Mouse (Mus musculus) bone marrow macrophage, adult 2 months (primary cell): ENCODE data around the gene Hoxd12. TPM values are rescaled to one million over a fixed set of nuclear protein-coding genes. Genes with fewer than 3 reads are reported as not detected.

ENCODE experiments used
- H3K27ac ChIP-seq: 2 replicates; pipeline ENCODE4 v1.5.1; 2012; ENCODE audit warnings: low read depth, low read length; ENCODE audit not compliant: insufficient read depth
- H3K4me1 ChIP-seq: 2 replicates; pipeline ENCODE4 v1.6.1; 2012; ENCODE audit warnings: low read length; ENCODE audit not compliant: control insufficient read depth, insufficient read depth
- H3K4me3 ChIP-seq: 2 replicates; pipeline ENCODE4 v1.5.1; 2012; ENCODE audit warnings: mild to moderate bottlenecking, low read length, moderate library complexity; ENCODE audit not compliant: insufficient read depth
- CTCF ChIP-seq: IDR thresholded peaks from 2 replicates; pipeline ENCODE4 v1.5.1; 2012; ENCODE audit warnings: low read depth, mild to moderate bottlenecking, low read length, moderate library complexity
- POLR2A ChIP-seq: IDR thresholded peaks from 2 replicates; pipeline ENCODE4 v1.6.1; 2012; ENCODE audit warnings: mild to moderate bottlenecking, low read depth, low read length, borderline replicate concordance
- polyA plus RNA-seq: library from polyadenylated mRNA; stranded (reverse); fragments of >200 nt; gene quantifications from 2 replicates; pipeline ENCODE4 v1.2.4, GENCODE M21; 2012; ENCODE audit not compliant: missing spikeins, insufficient read depth, insufficient read length

Hoxd12 gene
- polyA plus RNA-seq, 1 experiment, result not detected

DNA sequence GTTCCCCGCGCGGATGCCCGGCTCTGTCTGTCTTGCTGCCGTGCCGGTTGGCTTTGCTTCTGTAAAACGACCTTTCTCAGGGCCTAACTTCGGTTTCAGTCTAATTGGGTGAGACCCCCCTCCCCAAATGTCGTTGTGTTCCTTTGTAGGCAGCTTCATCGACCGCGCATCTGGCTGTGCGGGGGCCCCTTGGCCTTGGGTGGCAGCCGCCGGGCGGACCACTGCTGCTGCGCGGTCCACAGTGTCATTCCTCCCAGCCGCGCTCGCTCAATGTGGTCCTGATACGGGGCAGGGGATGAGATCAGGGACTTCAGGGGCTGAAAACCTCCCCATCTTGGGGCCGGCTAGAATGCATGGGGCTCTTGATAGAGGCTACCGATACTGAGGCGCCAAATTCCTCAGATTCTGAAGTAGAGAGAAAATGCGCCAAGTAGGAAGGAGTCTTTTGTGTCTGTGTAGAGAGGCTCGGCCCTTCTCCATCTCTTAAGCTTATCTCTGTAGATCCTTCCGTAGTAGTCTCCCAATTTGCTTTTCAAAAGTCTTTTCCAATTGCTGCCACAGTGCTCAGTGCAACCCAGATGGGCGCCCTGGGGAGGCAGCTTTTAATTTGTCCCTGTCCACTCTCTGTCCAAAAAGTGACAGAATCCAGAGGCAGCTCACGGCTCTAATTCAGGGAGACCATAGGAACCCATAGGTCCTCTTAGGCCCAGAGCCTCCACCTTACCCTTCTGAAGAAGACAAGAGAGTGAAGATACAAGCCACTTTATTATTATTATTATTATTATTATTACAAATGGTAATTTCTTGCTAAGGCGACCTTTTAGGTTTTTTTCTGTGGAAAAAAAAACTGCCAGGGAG is 13.1 kb downstream of the Hoxd12 start:
- H3K4me3 ChIP-seq, result no peak overlapping the region
- no peaks in the 10 kb centered on the region for H3K4me1 ChIP-seq
- TF ChIP-seq POLR2A (no peak), CTCF (no peak)
- H3K27ac ChIP-seq, result no peak overlapping the region

DNA sequence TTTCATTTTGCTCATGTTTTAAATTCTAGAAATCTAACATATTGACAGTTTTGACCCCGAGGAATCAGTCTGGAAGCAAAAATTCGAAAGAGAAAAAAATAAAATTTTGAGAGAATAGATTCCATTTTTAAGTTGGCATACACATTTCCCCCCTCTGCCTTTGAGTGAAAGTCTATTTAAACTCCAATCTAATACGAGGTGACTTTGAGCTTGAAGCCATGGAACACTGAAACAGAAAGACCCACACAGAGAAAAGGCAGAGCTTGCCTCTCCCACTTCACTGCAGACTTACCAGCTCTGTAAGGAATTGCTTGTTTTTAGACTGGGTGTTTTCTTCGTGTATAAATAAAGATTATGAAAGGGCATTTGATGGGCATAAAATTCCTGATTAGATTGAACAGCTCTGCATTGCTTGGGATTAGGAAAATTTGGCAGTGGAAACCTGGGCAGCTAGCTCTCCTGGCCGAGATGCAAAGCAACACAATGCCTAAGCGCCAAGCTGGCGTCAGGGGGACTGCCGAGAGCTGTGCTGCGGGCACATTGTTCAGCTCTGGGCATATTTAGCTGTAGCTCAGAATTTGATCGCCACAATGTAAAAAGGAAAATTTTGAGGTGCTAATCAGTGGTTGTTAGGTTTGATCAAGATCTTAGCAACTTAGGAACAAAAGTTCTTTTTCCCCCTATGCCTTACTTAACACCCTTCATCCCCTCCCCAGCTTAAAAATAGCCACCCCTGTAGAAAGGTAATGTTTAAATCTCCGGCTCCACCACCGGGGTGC is 14.2 kb downstream of the Hoxd12 start:
- no peaks in the 10 kb centered on the region for H3K4me1 ChIP-seq
- no peak for TF ChIP-seq CTCF
- TF ChIP-seq POLR2A, result no peak
- no peak overlapping the region for H3K4me3 ChIP-seq
- H3K27ac ChIP-seq, result no peak overlapping the region

DNA sequence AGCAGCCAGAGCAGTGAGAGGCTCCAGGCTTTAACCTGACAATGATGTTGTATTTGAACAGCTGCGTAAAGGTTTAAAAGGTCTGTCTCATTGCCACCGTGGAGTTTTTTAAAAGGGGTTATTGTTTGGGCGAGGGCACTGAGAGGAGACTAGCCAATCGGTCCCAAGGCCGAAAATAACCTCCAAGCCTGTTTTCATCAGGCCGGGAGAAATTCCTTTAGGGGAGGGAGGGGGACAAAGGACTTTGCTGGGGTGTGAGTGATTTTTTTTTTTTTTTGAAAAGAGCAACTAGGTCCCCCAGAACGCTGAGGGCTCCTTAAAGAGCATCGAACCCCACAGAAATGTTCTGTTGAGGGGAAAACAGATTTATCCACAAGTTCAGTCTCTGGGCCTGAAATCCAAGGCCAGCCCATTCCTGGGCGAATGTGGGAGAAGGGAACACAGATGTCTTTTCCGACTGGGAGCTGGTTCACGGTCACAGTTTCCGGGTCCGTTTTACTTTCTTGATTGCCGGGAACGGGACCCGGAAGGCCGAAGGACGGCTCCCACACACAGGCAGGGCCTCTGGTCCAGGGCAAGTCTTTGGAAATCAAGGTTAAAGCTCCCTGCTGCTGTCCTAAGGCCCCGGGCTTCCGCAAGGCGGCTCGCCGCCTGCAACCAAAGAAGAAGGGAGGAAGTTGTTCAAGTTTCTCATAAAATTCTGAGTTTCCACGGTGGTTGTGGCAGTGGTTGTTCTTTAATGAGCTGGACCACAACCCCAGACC is 14.9 kb downstream of the Hoxd12 start:
- TF ChIP-seq CTCF, result no peak
- no peak for TF ChIP-seq POLR2A
- Histone ChIP-seq H3K4me1 (no peaks in the 10 kb centered on the region), H3K27ac (no peak overlapping the region), H3K4me3 (no peak overlapping the region)

DNA sequence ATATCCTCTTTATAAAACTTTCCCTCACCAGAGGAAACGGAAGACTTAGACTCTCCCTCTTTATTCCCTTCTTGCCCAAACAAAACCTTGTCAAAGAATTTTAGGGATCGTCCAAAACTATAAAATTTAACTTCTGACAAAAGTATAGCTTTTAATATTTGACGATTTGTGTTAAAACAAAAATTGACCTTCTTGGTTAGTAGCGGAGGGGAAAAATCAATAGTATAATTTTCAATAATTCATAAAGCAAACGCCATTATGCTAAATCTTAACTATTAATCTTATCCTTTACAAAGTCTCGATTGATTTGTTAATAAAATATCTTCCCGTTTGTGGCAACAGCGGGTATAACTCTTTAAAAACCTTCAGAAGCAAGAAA is 15.5 kb downstream of the Hoxd12 start:
- H3K27ac ChIP-seq, result no peak overlapping the region
- TF ChIP-seq CTCF (no peak), POLR2A (no peak)
- no peak overlapping the region for H3K4me3 ChIP-seq
- H3K4me1 ChIP-seq, result no peaks in the 10 kb centered on the region

DNA sequence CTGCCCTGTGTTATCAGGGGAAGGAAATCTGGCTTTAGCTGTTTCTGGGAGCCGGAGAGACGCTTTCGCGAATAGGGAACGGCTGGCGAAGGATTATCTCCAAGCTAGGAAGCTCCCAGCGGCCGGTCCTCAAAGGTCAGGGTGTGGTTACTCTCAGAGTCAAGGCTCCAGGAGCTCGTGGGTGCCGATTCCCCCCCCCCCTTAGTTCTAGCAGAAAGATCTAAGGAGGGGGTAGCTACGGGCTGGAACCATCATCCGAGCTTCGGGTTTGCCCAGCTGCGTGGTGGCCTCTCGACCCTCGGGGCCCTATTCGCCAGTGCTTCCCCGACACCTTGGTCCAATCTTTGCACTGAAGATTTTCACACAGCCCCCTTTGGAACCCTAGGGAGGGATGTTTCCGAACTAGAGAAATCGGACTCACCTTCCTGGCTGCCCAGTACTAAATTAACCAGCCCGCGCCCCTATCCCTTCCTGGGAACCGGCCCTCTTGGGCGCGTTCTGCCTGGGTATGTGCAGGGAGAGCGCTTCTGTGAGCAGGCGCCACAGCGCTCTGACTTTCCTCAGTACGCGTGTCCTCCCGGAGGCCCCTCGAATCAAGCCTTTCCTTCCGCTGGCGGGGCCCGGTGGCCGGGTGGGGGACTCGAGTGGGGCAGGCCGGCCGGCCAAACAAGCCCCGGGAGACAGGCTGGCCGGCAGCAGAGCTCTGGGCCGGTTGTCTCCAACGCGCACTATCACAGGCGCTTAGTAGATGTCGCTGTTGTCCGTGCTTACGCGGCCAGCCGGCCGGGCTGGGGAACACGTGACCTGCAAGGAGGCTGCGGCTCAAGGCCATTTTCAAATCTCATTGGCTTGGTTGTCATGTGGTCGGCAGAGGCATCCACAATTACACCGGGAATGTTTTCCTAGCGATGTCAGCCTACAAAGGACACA is 16.5 kb downstream of the Hoxd12 start, which contains the start of gene Hoxd10:
Gene Hoxd10, plus strand, starts transcription at position 903 of the 930 bp plus-strand sequence.
- TF ChIP-seq POLR2A (no peak), CTCF (no peak)
- Histone ChIP-seq H3K27ac (no peak within 1 kb of the TSS), H3K4me3 (no peak within 1 kb of the TSS), H3K4me1 (no peaks in the 10 kb centered on the region)

DNA sequence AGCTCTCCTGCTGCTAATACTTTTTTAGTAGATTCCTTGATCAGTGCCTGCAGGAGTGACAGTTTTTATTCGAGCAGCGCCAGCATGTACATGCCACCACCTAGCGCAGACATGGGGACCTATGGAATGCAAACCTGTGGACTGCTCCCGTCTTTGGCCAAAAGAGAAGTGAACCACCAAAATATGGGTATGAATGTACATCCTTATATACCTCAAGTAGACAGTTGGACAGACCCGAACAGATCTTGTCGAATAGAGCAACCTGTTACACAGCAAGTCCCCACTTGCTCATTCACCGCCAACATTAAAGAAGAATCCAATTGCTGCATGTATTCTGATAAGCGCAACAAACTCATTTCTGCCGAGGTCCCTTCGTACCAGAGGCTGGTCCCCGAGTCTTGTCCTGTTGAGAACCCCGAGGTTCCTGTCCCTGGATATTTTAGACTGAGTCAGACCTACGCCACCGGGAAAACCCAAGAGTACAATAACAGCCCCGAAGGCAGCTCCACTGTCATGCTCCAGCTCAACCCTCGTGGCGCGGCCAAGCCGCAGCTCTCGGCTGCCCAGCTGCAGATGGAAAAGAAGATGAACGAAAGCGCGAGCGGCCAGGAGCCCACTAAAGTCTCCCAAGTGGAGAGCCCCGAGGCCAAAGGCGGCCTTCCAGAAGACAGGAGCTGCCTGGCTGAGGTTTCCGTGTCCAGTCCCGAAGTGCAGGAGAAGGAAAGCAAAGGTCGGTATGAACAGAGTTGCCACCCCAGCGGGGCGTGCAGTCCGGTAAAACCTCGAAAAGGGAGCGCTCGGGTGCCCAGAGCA is 17.4 kb downstream of the Hoxd12 start:
- TF ChIP-seq CTCF, result no peak
- no peak for TF ChIP-seq POLR2A
- no peaks in the 10 kb centered on the region for H3K4me1 ChIP-seq
- no peak overlapping the region for H3K4me3 ChIP-seq
- no peak overlapping the region for H3K27ac ChIP-seq

DNA sequence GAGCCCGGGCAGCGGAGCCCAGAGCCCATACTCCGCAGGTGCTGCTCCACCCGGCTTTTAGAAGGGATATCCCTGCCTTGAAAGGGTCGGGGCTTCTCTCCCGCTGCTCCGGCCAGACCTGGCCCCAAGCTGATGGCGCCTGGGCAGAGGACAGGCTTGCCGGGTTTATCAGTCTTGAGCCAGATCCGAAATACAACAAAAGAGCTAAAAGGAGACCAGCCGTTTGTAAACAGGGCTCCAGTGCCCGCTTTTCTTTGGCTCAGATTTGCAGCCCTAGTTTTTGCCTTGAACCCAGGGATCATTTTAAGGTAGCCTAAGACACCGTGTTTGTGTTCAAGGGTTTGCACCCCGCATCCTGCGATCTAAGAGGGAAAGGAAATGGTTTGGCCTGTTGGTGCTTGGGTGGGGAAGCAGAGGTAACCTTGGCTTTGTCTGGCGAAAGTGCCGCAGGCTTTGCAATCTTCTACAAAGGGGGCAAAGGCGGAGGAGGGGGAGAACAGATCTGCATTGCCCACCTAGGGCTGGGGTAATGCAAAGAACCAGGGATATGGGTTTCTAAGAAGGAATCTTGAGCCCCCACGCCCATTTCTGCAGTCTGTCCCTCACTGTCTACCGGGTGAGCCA is 18.1 kb downstream of the Hoxd12 start:
- H3K27ac ChIP-seq, result no peak overlapping the region
- H3K4me1 ChIP-seq, result no peaks in the 10 kb centered on the region
- H3K4me3 ChIP-seq, result no peak overlapping the region
- TF ChIP-seq CTCF (no peak), POLR2A (no peak)

DNA sequence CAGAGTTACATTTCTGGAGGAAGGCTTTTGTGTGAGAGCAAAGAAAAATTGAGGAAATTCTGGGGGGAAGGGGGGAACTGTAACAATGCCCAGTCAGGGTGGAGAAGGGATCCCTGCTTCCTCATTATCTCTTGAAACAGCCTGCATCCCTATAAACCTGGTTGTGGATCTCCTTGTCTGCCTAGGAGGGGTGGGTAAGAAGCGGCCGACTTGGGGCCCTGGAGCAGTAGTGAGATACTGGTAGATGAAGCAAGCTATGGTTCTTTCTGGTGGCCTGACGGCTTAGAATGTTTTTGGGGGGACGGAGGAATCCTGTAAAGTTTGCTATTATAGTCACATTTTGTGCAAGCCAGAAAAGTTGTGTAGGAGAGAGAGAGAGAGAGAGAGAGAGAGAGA is 18.6 kb downstream of the Hoxd12 start:
- no peak overlapping the region for H3K4me3 ChIP-seq
- H3K4me1 ChIP-seq, result no peaks in the 10 kb centered on the region
- no peak overlapping the region for H3K27ac ChIP-seq
- no peak for TF ChIP-seq POLR2A
- no peak for TF ChIP-seq CTCF
